Mouse (Mus musculus): ENCODE measurements around the gene Dcn. TPM values are rescaled to one million over a fixed set of nuclear protein-coding genes. Genes with fewer than 3 reads are reported as not detected.

Gene Dcn
- 88.4 and 103 TPM in 2 replicates for polyA plus RNA-seq (2015; fragmentation: Nextera tagmentation; extraction: Ambion mirVana)

DNA sequence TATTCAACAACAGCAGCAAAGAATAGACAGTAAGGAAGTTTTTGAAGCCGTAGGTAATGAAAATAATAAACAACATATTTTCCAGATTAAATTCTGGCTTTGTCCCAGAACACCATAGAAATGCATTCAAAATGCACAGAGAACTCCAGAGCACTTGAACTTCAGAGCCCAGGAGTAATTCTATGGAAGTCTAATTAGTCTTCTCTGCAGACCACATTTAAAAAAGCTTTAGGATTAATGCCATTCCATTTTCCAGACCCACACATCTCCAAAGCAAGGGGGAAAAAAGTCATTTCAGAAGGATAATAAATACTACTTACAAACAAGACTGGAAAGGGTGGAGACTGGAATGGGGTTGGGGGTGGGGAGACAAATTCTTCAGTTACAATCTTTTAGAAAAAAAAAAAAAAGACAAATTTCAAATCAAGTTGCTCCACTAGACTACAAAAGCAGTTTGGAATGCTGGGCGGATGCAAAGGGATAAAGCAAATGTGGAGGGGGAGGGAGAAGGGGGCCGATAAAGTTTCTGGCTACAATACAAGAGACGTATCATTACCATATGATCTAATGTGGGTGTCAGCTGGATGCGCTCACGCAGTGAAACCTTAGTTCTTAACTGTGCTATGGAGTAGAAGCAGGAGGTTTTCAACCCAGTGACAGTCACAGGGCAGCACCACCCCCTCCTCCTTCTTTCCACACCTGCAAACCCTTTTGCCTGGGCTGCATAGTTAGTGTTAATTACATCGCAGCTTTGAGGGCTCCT lies at the start of gene Dcn:
Gene Dcn (plus strand): TSS at position 606 of the 763 bp plus-strand sequence.
- DNase-seq (ENCODE audit: low spot score), result no peak

DNA sequence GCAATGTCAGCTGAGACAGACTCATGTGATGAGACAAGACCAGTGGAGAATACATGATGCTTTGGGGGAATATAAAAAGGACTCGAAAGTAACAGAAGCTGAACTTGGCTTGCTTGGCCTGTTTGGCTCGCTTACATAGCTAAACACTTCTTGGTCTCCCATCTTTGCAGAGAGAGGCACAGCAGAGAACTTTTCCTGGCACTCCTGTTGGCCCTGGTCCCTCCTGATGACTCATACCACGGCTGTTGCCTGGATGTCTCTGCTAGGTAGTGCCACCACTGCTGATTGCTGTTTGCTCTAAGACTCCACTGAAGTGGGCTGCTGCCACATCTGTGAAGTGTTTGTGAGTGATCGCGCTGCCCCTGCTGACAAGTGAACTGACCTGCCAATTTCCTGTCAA lies 42.7 kb upstream of the Dcn start:
- DNase-seq (ENCODE audit: low spot score), result no peak

DNA sequence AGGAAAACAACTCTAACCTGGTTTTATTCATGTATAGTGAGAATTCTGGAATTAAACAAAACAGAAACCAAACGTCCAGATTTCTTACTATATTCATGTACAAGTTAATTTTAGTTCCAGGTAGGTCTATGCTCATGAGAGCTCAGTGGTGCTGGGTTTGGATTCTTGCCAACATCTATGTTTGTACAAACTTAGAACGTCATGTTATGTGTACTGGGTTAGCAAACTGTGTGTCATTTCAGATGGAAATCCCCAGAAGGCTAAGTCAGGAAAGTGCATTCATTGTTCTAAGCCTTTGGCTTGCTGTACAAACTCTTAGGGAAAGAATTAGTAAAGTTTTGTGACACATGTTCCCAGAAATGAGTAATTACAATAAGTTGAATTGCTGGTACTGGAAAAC lies 37.1 kb upstream of the Dcn start:
- no peak for DNase-seq (ENCODE audit: low spot score)

DNA sequence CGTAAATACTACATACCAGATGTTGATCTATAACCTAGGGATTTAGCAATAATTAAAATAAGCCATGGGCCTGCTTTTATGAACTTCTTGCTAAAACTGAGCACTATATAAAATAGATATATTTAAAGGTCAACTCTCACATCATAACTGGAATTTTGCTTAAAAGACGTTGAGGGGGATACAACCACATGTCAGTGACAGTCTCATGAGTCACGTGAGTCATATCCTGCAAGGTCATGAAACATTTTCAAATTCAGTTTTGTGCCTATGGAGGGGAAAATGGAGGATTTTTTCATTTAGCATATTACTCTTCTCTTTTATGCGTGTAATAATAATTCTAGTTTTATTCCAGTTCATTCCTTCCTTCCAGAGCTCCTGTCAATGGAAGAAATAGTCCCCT lies 32.9 kb upstream of the Dcn start:
- no peak for DNase-seq (ENCODE audit: low spot score)

DNA sequence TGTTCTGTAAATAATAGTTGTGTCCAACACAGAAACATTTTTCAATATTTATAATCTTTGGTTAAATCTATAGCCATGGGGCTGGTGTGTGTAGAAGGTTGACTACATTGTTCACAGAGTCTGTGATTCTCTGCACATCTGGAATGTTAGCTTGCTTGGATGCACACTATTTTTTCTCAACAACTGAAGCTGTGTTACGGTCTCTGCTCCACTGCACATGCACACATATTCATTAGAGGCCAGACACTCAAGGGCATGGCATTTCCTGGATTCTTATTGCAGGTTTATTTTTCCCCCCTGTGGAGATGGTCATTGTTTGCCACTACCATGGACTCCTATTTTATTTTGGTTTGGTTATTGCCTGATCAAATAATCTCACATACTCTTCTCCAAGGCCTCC lies 26.5 kb upstream of the Dcn start:
- no peak for DNase-seq (ENCODE audit: low spot score)

DNA sequence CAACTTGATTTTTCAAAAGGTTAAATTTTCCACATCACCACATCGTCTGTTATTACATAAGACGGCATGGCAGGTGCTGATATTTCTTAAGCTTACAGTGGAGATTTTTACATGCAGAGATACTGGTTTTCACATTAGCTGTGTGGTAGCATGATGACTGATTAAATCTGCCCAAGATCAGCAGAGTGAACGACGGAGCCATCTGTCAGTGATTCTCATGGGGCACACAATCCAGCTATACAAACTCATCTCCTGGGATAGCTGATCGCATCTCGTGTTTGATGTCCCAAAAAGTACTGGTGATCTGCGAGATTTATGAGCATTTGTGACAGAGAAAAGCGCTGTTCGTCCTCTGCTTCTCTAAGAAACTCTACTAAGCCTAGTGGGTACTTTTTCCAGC lies 25.9 kb upstream of the Dcn start:
- no peak for DNase-seq (ENCODE audit: low spot score)

DNA sequence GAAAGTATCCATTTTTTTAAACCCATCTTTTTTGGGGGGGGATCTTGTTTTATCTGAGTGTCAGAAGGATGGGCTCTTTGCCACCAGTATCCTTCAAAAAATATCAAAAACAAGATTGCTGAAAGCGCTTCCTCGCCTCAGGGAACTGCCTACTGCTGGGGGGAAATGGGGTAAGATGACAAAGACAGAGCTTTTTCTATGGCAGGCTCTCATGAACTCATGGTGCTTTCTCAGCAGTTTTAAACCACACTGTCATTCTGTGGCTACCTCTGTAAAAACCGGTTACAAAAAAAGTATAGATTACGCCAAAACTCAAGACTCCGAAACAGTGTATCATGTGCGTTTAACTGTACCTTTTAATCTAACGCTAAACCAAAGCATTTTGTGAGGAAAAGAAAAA lies 22.4 kb upstream of the Dcn start:
- no peak for DNase-seq (ENCODE audit: low spot score)

DNA sequence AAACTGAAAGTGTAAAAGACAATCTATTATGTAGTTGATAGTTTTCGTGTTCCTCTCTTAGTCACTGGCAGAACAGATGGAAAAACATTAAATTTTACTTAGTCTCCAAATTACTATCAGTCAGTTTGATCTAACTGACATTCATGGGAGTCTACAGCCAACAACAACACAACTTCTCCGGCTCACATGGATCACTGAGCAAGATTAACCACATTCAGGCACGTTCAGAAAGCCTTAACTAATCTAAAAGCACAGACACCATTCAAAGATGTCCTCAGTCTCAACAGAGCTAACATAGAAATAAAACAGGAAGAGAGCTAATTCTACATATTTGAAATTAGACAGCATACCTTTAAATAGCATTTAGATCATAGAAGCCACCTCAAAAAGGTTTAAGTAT lies 12.6 kb upstream of the Dcn start:
- DNase-seq (ENCODE audit: low spot score), result no peak

DNA sequence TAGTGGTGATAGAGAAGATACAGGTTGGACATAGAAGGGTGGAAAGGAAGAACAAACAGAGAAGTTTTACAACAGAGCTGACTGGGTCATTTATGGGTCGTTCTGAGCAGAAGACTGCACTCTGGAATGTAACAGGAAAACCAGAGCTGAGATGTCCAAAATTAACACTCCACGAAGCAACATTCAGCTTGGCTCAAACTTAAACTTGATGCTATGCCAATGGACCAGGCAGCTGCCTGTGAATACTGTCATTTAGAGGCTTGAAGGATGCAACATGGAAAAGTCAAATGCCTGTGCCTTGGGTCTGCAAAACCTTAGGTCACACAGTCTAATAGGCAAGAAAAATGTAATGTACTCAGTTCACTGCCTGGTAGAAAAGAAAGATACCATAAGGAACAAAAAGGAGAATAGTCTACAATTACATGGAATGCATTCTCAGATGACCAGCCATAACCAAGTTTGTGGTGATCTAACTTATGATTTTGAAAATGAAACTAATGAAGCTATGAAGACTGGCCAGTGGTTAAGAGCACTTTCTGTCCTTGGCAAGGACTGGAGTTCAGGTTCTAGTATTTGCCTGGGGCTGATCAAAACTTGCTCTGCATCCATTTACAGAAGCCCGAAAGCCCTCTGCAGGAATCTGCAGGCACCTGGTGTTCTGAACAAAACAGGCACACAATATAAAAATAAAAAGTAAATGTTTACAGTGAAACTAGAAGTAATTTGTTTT lies 9.8 kb upstream of the Dcn start:
- DNase-seq (ENCODE audit: low spot score), result no peak

DNA sequence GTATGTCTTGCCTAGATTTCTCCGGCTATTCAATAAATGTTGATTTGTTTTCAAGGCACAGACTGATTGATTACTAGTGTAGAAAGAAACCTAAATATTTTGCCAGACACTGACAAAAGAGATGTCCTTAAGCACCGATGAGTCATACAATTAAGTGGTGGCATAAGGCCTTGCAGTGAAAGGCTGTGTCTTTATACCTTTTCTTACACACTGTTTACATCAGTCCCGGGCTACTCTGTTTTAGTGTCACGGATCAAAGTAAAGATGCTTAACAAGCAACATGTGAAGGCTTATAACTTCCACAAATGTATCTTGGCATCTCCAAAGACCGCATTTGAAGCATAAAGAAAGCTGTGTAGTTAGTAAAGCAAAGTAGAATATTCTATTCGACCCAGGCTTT lies 3.9 kb upstream of the Dcn start:
- DNase-seq (ENCODE audit: low spot score), result no peak

DNA sequence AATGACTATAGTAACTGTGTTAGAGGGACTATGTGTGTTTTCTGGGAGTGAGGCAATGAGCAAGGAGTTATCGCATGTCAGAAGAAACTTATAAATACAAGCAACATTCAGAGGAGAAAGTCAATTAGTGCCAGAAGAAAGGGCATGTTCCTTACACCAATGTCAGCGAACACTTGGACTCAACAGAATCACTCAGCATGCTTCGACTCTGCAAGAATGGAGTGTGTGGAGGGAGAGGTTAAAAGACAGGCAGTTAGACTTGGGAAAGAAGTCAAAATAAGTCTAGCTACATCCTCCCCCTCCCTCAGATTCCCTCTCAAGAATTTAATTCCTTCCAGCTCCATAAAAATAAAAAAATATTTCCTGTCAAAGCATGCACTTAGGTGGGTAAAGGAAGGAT lies 1.1 kb upstream of the Dcn start:
- no peak for DNase-seq (ENCODE audit: low spot score)

DNA sequence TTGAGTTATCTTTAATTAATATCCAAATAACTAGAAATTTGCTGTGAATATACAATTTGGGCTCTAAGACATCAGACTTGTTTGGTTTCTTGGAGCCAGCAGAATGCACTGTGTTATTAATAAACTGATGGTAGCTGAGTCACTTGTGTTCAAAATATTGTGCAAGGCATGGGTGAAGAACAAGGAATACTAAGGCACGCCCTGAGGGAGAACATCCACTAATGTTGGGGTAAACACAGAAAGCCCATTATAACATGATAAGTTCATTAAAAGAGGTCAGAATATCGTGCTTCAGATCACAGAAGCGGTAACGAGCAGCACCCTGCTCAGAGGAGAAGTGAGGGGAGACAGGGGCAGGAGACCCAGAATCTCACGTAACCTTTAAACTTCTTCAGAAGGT lies 2.7 kb downstream of the Dcn start:
- no peak for DNase-seq (ENCODE audit: low spot score)

DNA sequence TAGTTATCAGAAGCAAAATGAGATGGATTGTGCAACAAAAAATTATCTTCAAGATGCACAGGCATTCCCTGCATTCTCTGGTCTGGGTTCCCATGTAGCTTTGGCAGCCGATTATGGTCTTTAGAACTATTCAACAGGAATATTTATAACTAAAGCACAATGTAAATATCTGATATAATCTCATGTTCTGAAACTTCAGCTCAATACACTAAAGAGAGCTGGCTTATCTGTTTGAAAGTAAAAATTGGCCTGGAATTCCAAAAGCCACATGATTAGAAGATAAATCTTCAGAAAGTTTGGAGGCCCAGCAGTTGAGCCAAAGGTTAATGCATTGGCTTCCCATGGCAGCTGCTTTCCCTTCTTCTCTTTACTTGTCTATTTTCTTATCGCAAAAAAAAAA lies 4.6 kb downstream of the Dcn start:
- DNase-seq (ENCODE audit: low spot score), result no peak

DNA sequence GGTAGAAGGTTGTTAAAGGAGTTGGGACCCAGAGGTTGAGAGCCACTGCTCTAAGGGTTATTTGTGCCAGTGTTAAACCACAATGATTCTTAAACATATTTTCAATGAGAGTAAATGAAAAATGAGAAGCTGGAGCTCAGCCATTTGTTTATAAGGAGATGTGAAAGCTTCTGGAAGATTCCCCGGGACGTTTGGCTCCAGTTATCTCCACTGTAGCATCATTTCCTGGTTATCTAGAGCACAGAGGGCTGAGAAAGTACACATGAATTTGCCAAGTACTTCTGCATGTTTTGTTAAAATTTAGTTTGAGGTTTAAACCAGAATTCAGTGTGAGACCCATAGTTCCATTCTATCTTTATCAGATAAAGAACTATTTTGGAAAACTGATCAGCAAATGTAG lies 5.7 kb downstream of the Dcn start:
- no peak for DNase-seq (ENCODE audit: low spot score)

DNA sequence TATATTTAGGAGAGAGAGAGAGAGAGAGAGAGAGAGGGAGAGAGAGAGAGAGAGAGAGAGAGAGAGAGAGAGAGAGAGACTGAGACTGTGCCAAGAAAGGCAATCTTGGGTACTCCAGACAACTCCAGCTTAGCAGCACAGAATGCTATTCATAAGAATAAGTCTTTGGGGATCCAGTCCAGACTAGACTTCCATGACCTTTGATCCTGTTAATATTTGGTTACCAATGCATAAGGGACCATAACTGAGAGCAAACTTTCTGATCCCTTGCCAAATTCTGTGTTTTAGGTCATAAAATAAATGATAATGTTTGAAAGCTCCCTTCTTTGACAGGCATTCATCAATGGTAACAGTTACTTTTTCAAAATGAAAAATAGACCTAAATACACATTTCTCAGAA lies 6.7 kb downstream of the Dcn start:
- no peak for DNase-seq (ENCODE audit: low spot score)

DNA sequence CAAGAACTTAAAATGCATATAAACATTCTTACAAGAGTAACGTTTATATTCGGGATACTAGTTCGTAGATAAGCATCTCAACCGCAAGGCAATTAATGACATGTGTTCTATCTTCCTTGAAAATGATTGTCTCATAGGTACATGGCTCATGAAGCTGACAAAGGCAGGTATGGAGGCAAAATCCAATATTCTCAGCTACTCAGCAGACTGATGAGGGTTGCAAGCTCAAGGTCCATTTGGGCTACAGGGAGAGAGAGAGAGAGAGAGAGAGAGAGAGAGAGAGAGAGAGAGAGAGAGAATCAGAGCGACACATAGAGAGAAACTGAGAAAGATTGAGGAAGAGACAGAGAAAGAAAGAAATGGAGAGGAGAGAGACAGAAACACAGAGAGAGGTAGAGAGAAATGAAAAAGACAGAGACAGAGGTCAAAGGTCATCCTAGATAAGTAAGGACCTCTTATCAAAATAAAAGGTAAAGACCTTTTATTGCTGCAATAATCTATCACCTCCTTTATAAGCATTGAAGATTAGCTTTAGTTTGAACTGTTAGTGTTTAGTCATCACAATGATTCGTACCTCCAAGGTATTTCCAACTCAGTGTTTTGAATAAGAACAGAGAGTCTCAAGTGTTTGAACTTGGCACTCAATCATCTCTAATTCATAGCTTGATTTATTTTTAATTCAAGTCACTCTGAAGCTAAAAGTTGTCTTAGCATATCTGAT lies 8.0 kb downstream of the Dcn start:
- DNase-seq (ENCODE audit: low spot score), result no peak

DNA sequence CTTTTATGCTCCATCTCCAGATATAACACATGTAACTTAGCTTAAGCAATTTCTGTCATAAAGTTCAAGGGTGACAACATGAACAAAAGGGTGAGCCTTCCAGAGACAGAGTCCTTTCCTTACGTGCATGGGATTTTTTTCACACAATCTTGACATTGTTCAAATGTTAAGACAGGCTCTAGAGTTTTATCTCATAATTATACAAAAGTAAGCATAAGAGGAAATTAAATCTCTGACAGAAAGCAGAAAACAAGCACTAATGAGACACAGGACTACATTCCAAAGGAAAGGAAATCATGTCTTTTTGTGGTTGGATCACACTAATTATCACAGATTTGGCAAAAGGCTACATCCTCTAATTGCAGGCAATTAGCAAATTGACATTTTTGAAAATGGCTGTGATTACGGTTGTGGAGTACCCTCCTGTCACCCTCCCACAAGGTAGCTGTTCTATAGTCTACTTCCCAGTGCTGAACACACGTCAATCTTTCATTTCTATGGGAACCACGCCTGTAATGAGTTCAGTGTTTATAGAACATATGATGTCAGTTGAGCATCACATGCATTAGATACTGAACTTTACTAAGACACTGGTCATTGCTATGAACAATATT lies 13.1 kb downstream of the Dcn start:
- no peak for DNase-seq (ENCODE audit: low spot score)

DNA sequence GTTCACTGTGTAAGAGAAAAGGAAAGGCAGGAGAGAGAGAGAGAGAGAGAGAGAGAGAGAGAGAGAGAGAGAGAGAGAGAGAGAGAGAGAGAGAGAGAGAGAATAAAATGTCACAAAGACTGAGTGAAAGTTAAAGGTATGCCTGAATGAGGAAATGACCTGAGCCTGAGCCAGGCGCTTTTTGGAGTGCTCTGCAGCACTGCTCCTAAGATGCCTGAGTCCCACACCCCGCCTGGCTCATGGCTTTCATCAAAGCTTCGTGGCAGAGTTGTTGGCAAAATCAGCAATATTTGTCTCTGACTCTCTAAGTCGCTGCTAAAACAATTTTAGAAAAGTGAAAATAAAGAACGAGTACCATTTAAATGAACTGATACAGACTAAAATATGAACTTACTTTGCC lies 18.2 kb downstream of the Dcn start:
- DNase-seq (ENCODE audit: low spot score), result no peak

DNA sequence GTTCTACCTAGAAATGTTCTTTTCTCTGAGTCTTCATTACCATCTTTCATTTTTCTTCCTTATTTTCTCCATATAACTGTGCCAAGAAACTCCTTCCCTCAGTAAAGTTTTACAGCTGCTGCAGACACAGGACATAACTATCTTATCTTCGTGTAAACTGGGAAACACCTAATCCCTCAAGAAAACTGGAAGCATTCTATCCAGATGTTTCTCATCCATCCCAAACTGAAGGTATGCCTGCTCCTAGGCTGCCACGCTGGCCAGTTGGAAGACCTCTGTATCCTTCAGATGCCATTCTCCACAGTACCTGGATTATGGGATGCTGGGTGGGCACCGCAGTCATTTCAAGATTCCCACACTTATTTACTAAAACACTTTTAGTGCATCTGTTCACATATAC lies 44.0 kb downstream of the Dcn start:
- no peak for DNase-seq (ENCODE audit: low spot score)

DNA sequence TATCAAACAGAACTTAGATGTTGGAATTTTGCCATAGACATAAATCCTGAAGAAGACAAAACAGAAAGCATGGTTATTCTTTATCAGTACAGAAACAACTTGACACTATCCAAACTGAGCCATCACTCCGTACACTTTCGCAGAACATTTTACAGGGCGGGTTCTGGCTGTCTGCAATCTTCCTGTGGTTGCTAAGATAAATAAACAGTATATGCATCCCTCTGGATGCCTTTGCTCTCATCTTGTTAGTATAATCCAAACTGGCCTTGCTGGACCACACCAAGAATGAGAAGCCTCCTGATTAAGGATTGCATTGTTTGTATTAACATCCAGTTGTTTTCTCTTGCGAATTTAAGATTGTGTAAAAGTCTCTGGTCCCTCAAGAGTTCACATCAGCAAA lies 56.3 kb downstream of the Dcn start:
- no peak for DNase-seq (ENCODE audit: low spot score)

DNA sequence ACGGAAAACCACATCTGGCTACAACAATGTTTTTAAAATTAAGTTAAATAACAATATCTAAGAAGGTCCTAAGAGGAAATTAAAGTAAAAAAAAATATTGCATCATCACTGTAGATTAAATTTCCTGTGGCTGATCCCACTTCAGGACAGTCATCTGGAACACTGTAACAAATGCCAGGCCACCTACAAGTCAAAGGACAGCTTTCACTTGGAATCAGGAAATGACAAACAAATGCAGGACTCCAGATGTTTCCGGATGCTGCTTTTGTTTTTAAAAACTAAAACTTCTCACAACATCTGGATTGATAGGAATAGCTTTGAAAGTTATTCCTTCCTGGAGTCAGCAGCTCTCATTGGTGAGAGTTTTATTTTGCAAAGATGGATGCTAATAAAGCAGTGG lies 57.5 kb downstream of the Dcn start:
- no peak for DNase-seq (ENCODE audit: low spot score)

DNA sequence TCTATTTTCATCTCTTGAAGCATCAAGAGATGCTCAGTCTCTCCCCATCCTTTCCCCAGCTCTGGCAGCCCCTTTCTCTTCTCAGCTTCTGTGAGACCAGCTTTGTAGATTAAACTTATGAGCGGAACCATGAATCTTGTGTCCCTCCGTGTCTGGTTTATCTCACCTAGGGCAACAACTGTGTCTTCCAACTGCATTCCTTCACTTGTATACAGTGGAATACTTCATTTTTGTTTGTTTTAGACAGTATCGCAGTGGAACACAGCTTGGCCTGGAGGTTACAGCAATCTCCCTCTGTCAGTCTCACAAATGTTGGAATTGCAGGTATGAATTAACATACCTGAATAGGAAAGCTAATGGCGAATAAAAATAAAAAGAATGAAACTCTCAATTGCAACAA lies 58.8 kb downstream of the Dcn start:
- DNase-seq (ENCODE audit: low spot score), result no peak

All from thymus, postnatal 0 days (tissue).